Mouse (Mus musculus) stomach, embryonic 15.5 days (tissue): ENCODE measurements around the gene Rbm10. TPM values are rescaled to one million over a fixed set of nuclear protein-coding genes. Genes with fewer than 3 reads are reported as not detected.
A peak's percentile ranks its signal among the peaks of the same experiment; 100 is the strongest.

Source experiments
- ATAC-seq: fragments of 200-750 bp; cut with Nextera tagmentation; 2 replicates; pipeline ENCODE4 v1.8.0; 2017; ENCODE audit warnings: low read depth, moderate number of reproducible peaks, moderate TSS enrichment; ENCODE audit not compliant: insufficient read depth, low FRiP score
- H3K27ac ChIP-seq: fragments of 300-500 bp; sonication (generic); 2 replicates; pipeline ENCODE4 v1.5.1; 2015; ENCODE audit warnings: mild to moderate bottlenecking, inconsistent platforms
- H3K27me3 ChIP-seq: fragments of 300-500 bp; sonication (generic); replicated peaks from 2 replicates; pipeline ENCODE4 v1.6.1; 2015; ENCODE audit warnings: inconsistent platforms
- H3K36me3 ChIP-seq: fragments of 300-500 bp; sonication (generic); 2 replicates; pipeline ENCODE4 v1.6.1; 2015; ENCODE audit warnings: inconsistent platforms
- H3K4me1 ChIP-seq: fragments of 300-500 bp; sonication (generic); 2 replicates; pipeline ENCODE4 v1.6.1; 2015; ENCODE audit warnings: inconsistent platforms
- H3K4me2 ChIP-seq: fragments of 300-500 bp; sonication (generic); 2 replicates; pipeline ENCODE4 v1.6.1; 2015; ENCODE audit warnings: mild to moderate bottlenecking, inconsistent platforms
- H3K4me3 ChIP-seq: fragments of 300-500 bp; sonication (generic); replicated peaks from 2 replicates; pipeline ENCODE4 v1.5.1; 2015; ENCODE audit warnings: inconsistent platforms
- H3K9ac ChIP-seq: fragments of 300-500 bp; sonication (generic); 2 replicates; pipeline ENCODE4 v1.6.1; 2015; ENCODE audit warnings: inconsistent platforms
- H3K9me3 ChIP-seq: fragments of 300-500 bp; sonication (generic); 2 replicates; pipeline ENCODE4 v1.6.1; 2016; ENCODE audit warnings: inconsistent platforms
- whole genome bisulfite sequencing: fragments of 180-500 bp; shearing (Covaris S2); methylation state at CpG from one replicate; pipeline ENCODE4 v1.1.7; 2015; 5-methylcytosine and 5-hydroxymethylcytosine counted together
- polyA plus RNA-seq: library from polyadenylated mRNA; unstranded; fragments of >200 nt; fragmentation: Nextera tagmentation; extraction: Ambion mirVana; gene quantifications from 2 replicates; pipeline ENCODE4 v1.2.1, GENCODE M21; 2015

The Rbm10 gene
- polyA plus RNA-seq, 1 experiment from 2014 or later = 57.8 TPM

- Histone ChIP-seq H3K4me3 (peak overlapping the region; percentile 54), H3K9me3 (no peaks in the 10 kb centered on the region), H3K36me3 (no peaks in the 10 kb centered on the region), H3K4me2 (peak overlapping the region; percentile 74), H3K27me3 (no peaks in the 10 kb centered on the region), H3K4me1 (no peaks in the 10 kb centered on the region), H3K27ac (no peak overlapping the region), H3K9ac (peak overlapping the region; percentile 39; the same call in 1 of the 2 replicates)
- ATAC-seq = peak; percentile 2; the same call in 1 of the 2 replicates
- WGBS = 15% methylated on average over 24 of the region's 24 CpGs
Observed at GRCm38 (mm10) chrX:20658891-20659406, 41.6 kb downstream of the Rbm10 start.

- no peaks in the 10 kb centered on the region for H3K36me3 ChIP-seq
- H3K4me2 ChIP-seq = no peak overlapping the region
- no peak overlapping the region for H3K9ac ChIP-seq
- 22% methylated on average over 5 of the region's 5 CpGs for WGBS
- H3K4me1 ChIP-seq = 0 out of 2 replicates have a peak, but pooled peaks cover 3% of the 10 kb centered on the region
- H3K27ac ChIP-seq = 0 out of 2 replicates have a peak overlapping the region, but pooled peaks have one; percentile 26
- H3K27me3 ChIP-seq = no peaks in the 10 kb centered on the region
- H3K9me3 ChIP-seq = no peaks in the 10 kb centered on the region
- H3K4me3 ChIP-seq = no peak overlapping the region
- ATAC-seq = no peak
Observed at GRCm38 (mm10) chrX:20662317-20662715, 45.0 kb downstream of the Rbm10 start.

- Histone ChIP-seq H3K9me3 (no peaks in the 10 kb centered on the region), H3K36me3 (no peaks in the 10 kb centered on the region), H3K27me3 (no peaks in the 10 kb centered on the region), H3K4me3 (peak overlapping the region; percentile 63), H3K9ac (peak overlapping the region; percentile 41), H3K27ac (peak overlapping the region; percentile 77), H3K4me2 (peak overlapping the region; percentile 54), H3K4me1 (0 out of 2 replicates have a peak, but pooled peaks cover 3% of the 10 kb centered on the region)
- WGBS = 13% methylated on average over 27 of the region's 28 CpGs
- ATAC-seq = peak; percentile 88
Observed at GRCm38 (mm10) chrX:20662716-20663443, 45.6 kb downstream of the Rbm10 start.

GRCm38 (mm10) chrX:20663444-20663790 is 46.1 kb downstream of the Rbm10 start:
- Histone ChIP-seq H3K27ac (peak overlapping the region; percentile 77; the same call in 1 of the 2 replicates), H3K36me3 (peaks cover 2% of the 10 kb centered on the region; the same call in 1 of the 2 replicates), H3K4me1 (0 out of 2 replicates have a peak, but pooled peaks cover 3% of the 10 kb centered on the region), H3K27me3 (no peaks in the 10 kb centered on the region), H3K4me3 (peak overlapping the region; percentile 63), H3K4me2 (peak overlapping the region; percentile 54), H3K9ac (peak overlapping the region; percentile 41), H3K9me3 (no peaks in the 10 kb centered on the region)
- ATAC-seq = no peak
- WGBS = 25% methylated on average over 9 of the region's 9 CpGs

- peak; percentile 94 for ATAC-seq
Observed at GRCm38 (mm10) chrX:20687519-20688067, 70.3 kb downstream of the Rbm10 start, which contains the start of gene Cdk16. Gene Cdk16, plus strand, starts transcription at chrX:20687954.

GRCm38 (mm10) chrX:20688068-20688547 is 70.8 kb downstream of the Rbm10 start:
- peak; percentile 88 for ATAC-seq
- 23% methylated on average over 25 of the region's 33 CpGs for WGBS

More at GRCm38 (mm10) chrX:20687519-20688067, 70.3 kb downstream of the Rbm10 start, which contains the start of gene Cdk16:
- Histone ChIP-seq H3K4me3 (peak within 1 kb of the TSS; percentile 66), H3K9ac (peak within 1 kb of the TSS; percentile 63), H3K36me3 (no peaks in the 10 kb centered on the region), H3K4me1 (no peaks in the 10 kb centered on the region), H3K27ac (peak within 1 kb of the TSS; percentile 95), H3K27me3 (no peaks in the 10 kb centered on the region), H3K9me3 (no peaks in the 10 kb centered on the region), H3K4me2 (peak within 1 kb of the TSS; percentile 62)
- WGBS = 23% methylated on average over 16 of the region's 16 CpGs

GRCm38 (mm10) chrX:20688615-20689014 is 71.3 kb downstream of the Rbm10 start:
- peak overlapping the region; percentile 62 for H3K4me2 ChIP-seq
- H3K4me3 ChIP-seq = peak overlapping the region; percentile 66
- no peaks in the 10 kb centered on the region for H3K27me3 ChIP-seq
- peak; percentile 20; the same call in 1 of the 2 replicates for ATAC-seq
- H3K27ac ChIP-seq = peak overlapping the region; percentile 95
- no peaks in the 10 kb centered on the region for H3K4me1 ChIP-seq
- peak overlapping the region; percentile 63 for H3K9ac ChIP-seq
- no peaks in the 10 kb centered on the region for H3K9me3 ChIP-seq
- no peaks in the 10 kb centered on the region for H3K36me3 ChIP-seq
- 6% methylated on average over 17 of the region's 35 CpGs for WGBS

More at GRCm38 (mm10) chrX:20688068-20688547, 70.8 kb downstream of the Rbm10 start:
- no peaks in the 10 kb centered on the region for H3K36me3 ChIP-seq
- peak overlapping the region; percentile 63 for H3K9ac ChIP-seq
- peak overlapping the region; percentile 66 for H3K4me3 ChIP-seq
- peak overlapping the region; percentile 95 for H3K27ac ChIP-seq
- H3K4me1 ChIP-seq = no peaks in the 10 kb centered on the region
- no peaks in the 10 kb centered on the region for H3K27me3 ChIP-seq
- peak overlapping the region; percentile 62 for H3K4me2 ChIP-seq
- no peaks in the 10 kb centered on the region for H3K9me3 ChIP-seq

GRCm38 (mm10) chrX:20691566-20691965 is 74.3 kb downstream of the Rbm10 start:
- no peak overlapping the region for H3K4me2 ChIP-seq
- no peak for ATAC-seq

GRCm38 (mm10) chrX:20692616-20693015 is 75.3 kb downstream of the Rbm10 start:
- Histone ChIP-seq H3K27ac (no peak overlapping the region), H3K4me3 (no peak overlapping the region), H3K9me3 (no peaks in the 10 kb centered on the region), H3K27me3 (no peaks in the 10 kb centered on the region), H3K9ac (no peak overlapping the region), H3K4me1 (no peaks in the 10 kb centered on the region), H3K36me3 (0 out of 2 replicates have a peak, but pooled peaks cover 5% of the 10 kb centered on the region), H3K4me2 (no peak overlapping the region)
- WGBS = 64% methylated on average over 1 of the region's 1 CpGs
- ATAC-seq = no peak

More at GRCm38 (mm10) chrX:20691566-20691965, 74.3 kb downstream of the Rbm10 start:
- H3K4me1 ChIP-seq = no peaks in the 10 kb centered on the region
- WGBS = 66% methylated on average over 3 of the region's 3 CpGs
- H3K9me3 ChIP-seq = no peaks in the 10 kb centered on the region
- no peak overlapping the region for H3K4me3 ChIP-seq
- no peak overlapping the region for H3K9ac ChIP-seq
- H3K36me3 ChIP-seq = 0 out of 2 replicates have a peak, but pooled peaks cover 3% of the 10 kb centered on the region
- no peaks in the 10 kb centered on the region for H3K27me3 ChIP-seq
- no peak overlapping the region for H3K27ac ChIP-seq

GRCm38 (mm10) chrX:20695842-20696241 is 78.5 kb downstream of the Rbm10 start:
- no peak overlapping the region for H3K27ac ChIP-seq
- H3K9me3 ChIP-seq = no peaks in the 10 kb centered on the region
- H3K9ac ChIP-seq = no peak overlapping the region
- H3K4me2 ChIP-seq = no peak overlapping the region
- H3K4me3 ChIP-seq = no peak overlapping the region
- 0 out of 2 replicates have a peak, but pooled peaks cover 5% of the 10 kb centered on the region for H3K36me3 ChIP-seq
- no peaks in the 10 kb centered on the region for H3K27me3 ChIP-seq
- WGBS = 82% methylated on average over 4 of the region's 4 CpGs
- no peaks in the 10 kb centered on the region for H3K4me1 ChIP-seq
- ATAC-seq = no peak
